Mouse (Mus musculus) adrenal gland, postnatal 25 days (tissue): ENCODE data around the gene Amigo2. TPM values are rescaled to one million over a fixed set of nuclear protein-coding genes. Genes with fewer than 3 reads are reported as not detected.

Experiments
- DNase-seq: peaks from one replicate; pipeline ENCODE4 v3.0.0; 2021; ENCODE audit warnings: mixed read lengths
- total RNA-seq: library from RNA; stranded (reverse); gene quantifications from 2 replicates; pipeline ENCODE4 v1.2.3, GENCODE M21; 2021

Amigo2 gene
- total RNA-seq, 1 experiment from 2014 or later = 7.4 TPM

DNA sequence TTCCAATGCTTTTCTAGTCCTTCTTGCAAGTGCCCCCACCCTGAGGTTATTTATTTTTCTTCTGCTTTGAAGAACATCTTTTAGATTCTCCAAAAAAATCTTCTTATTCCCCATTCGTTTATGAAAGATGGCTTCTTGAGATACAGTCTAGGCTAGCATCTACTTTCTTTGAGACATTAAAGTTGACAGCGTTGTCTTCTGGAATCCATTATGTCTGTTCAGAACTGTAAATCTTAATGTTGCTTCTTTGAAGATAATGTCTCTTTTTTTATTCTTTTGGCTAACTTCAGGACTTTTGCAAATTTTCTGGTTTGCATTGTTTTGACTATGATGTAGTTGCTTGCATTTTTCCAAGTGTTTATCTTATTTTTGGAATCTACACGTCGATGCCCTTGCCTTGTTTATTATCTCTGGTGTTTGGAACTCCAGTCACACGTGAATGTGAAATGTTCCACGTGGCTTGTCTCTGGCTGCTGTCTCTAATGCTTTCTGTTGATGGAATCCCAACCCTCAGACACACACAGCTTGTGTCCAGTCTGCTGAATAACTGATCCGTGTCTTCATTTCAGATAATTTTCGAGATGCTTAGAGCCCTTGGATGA is 20.1 kb upstream of the Amigo2 start:
- no peak for DNase-seq

DNA sequence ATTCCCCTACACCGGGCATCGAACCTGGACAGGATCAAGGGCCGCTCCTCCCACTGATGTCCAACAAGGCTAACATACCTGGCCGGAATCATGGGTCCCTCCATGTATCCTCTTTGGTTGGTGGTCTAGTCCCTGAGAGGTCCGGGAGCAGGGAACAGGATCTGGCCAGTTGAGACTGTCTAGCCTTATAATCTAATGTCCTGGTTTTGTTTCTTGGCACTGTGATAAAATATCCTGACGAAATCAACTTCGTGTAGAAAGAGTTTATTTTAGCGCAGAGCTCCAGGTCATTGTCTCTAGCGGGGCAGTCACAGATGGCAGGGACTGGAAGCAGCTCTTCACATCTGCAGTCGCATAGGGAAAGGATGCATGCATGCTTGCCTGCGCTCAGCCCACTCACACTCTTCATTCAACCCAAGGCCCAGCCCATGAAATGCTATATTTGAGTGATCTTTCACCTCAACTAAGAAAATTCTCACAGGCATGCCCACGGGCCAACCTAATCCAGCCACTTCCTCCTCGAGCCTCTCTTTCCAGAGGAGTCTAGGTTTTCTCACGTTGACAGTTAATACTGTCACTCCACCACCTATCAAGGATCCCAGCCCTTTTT is 19.3 kb upstream of the Amigo2 start:
- no peak for DNase-seq

DNA sequence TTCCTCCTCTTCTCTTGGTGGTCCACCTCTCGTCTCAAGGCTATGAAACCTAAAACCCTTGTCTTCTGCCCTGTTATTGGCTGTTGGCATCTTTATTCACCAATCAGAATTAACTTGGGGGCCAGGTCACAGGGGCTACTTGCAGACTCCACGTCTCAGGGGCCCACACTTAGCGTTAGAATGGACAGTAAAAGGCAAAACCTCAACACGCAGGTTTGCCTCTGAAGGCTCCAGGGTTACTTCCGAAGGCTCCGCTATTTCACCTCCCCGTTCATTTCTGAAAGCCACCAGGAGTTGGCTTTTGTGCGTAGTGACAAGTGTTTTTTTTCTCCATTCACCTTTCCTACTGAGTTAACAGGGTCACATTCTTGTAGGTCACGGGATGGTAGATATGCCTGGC is 15.2 kb upstream of the Amigo2 start:
- no peak for DNase-seq

DNA sequence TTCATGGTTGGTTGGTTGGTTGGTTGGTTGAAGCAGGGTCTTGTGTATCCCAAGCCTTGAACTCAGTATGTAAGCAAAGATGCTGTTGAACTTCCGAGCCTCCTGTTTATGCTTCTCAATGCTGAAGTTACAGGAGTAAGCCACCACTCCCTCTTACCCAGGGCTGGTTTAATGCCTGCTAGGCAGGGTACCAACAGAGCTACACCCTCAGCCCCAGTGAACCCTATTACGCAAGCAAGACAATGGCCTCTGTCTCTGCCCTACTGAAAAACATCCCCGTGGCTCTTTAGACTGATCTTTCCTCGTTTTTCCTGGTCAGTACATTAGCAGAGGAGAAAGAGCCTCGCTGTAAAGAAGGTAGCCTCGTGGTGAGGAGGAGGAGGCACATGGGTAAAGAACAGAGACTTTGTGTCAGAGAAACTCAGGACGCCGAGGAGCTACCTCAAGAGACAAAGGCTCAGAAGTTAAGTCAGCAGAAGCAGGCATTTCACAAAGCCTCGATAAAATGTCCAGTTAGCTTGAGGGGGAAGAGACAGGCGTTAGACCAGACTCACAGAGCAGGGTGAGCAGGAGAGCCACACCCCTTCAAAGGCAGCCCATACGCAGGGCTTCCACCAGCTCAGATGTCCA is 13.0 kb upstream of the Amigo2 start:
- no peak for DNase-seq

DNA sequence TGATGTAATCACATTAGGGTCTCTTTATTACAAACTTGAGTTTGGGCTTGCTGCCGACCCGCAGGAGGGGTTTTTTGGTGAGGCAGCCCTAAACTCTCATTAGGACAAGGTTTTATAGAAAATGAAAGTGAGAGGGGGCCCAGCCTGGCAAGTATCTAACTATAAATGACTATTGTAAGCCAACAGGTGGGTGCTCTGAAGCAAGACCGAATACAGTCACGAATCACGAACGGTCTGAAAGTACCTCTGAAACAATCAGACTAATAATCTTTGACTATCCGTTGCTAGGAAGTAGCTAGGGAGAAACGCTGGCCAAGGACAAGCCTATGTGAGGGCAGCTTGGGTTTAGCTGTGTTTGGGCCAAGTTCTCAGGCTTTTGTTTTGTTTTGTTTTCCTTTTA is 12.2 kb upstream of the Amigo2 start:
- no peak for DNase-seq

DNA sequence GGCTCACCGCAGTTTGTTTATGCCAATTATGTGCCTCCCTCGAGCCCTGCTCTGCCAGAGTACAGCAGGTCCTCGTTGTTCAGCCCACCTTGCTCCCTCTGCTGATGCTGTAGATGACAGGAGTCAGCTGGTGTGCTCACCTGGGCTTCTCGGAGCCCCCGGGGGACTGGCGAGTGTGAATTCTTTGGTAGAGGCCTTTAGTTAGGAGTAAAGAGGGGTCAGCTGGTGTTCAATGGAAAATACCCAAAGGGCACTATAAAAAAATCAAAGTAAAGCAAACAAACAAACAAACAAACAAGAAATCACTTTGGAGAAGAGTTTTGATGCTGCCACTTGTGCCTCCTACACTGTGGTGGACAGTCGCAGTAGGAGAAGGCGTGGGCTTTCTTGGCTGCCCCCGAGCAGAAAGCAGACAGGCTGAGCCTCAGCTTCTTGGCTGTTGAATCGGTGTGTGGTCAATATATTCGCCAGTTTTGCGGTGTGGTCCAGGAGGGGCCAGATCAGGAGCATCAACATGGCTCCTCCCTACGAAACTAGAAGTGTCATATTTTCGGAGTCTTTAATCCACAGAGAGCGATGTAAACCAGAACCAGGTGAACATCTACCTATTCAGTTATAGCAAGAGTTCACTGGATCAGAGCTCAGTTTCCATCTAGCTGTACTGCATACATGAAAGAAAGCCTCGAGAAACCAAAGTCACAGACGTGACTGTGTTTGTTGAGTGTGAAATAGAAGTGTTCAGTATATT is 11.6 kb upstream of the Amigo2 start:
- no peak for DNase-seq

DNA sequence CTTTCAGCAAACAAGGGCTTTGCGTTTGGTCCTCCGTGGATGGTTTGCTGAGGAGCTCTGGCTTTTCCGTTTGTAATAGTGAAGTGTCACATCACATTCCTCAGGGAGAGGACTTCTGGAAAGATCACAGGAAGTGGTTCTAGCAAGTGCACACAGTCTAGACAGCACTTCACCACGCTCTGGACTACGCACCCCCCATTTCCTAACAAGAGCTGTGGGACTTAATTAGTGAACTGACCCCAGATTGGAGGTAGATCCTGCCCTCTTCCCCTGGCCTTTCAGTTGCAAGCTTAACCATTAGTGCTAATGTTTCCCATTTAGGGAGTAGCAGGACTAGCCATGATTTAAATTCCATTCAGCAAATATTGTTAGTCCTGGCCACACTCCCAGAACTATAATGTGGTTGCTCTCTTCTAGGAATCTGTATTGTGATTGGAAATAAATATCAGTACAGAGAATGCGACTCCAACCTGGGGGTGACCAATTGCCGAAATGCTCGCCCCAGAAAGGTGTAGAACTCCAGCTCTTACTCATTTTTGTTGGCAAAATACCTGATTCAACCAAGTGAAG is 10.2 kb upstream of the Amigo2 start:
- no peak for DNase-seq

DNA sequence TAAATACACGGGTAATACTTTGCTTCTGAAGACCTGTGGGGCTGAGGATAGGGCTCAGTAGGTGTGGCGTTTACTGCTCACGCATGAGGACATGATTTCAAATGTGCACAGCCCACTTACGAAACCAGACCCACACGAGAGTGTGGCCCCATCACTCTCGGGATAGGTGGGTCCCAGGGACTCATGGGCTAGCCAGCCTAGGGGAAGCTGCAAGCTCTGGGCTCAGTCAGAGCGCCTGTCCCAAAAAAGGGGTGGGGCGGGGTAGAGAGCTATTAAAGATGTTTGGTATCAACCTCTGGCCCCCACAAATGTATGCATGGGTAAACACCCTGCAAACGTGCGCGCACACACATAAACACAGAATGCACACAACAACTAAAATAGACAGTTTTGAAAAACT is 9.3 kb upstream of the Amigo2 start:
- DNase-seq = no peak

DNA sequence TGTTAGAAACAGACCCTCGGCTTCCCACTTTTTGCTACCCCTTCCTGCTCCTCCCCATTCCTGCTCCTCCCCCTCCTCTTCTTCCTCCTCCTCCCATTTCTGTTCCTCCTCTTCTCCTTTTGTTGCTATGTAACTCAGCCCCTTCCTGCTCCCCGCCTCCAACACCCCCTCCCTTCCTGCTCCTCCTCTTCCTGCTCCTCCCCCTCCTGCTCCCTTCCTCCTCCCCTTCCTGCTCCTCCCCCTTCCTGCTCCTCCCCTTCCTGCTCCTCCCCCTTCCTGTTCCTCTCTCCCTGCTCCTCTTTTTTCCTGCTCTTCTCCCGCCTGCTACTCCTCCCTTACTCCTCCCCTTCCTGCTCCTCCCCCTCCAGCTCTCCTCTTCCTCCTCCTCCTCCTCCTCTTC is 8.7 kb upstream of the Amigo2 start:
- no peak for DNase-seq

DNA sequence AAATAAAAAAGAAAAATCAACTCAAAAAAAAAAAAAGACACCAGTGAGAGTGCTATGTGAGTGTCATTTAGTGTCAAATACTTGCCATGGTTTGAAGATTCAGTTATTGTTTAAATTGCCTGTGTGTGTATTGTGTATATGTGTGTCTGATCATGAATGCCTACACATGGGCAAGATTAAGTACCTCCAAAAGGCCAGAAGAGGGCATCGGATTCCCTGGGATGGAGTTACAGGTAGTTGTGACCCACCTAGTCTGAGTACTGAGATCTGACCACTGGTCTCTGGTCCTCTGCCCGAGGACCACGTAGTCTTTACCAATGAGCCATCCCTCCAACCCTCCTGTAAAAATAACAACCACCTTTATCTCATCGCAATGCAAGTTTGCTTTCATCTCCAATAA is 7.3 kb upstream of the Amigo2 start:
- DNase-seq = no peak

DNA sequence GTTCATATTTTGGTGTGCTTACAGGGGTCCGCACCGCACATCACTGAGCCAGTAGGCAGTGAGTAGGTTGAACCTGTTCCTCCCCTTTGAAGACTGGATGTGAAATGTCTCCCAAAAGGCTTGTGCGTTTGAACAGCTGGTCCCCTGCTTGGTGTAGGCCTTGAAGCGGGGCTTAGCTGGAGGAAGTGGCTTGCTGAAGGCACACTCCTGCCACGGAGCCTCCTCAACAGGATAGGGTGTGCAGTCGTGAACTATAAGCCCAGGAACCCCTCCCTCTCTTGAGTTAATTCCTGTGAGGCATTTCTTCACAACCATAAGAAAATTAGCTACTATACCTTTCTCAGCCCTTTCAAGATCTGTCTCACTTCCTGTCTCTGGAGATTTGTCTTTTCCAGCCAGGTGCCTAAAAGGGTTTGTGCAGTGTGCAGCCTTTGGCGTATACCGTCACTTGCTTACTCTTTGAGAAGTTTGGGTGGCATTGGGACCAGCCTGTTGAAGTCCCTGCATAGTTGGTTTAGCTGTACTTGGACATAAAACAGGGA is 5.5 kb upstream of the Amigo2 start:
- DNase-seq = no peak

DNA sequence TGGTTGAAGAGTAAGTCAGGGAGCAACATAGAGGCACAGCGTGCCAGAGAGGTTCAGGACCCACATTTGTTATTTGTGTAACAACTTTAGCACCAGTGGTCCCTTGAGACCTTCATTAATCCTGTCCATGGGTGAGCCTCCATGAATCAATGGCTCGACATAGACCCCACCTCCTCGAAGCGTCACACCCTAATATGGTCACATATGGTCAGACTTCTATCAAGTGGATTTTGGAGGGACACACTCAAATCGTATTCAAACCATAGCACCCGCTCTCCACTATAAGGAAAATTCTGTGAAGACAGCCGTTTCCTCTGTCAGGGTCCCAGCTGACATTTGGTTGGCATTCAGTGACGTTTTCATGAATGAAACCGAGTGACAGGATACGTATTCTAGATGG is 2.2 kb upstream of the Amigo2 start:
- DNase-seq = no peak

DNA sequence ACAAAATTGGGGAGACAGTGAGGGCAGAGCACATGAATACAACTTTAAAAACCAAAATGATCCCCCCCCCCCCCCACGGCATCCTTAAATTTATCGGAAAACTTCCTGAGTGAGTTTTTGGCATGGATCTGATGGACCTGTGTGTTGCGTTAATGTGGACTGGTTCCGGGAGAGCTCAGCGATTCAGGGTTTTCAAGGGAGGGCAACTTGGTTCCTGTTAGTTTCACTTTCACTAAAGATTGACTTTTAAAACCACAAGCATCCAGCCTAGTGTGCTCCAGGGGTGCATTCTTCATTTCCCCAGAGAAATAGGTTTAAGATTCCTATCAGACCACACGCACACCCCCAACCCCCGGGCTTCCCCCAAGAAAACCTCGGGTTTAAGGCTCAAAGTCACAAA is 1.2 kb upstream of the Amigo2 start:
- DNase-seq = no peak

DNA sequence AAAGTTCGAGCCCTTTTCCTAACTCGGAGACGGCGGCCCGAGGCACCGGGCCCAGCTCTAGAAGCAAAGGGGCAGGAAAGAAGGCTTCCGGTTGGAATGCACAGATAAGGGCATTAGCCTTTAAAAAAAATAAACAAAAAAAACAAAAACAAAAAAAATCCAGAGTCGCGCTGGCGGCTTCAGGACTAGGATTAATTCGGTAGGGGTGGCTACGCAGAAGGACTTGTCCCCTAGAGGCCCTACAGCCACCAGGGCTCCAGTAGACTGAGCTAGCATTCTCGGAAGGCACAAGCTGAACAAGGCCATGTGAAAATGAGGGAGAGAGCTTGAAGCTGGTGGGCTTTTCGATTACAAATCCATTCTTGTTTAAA is 689 bp upstream of the Amigo2 start:
- no peak for DNase-seq

DNA sequence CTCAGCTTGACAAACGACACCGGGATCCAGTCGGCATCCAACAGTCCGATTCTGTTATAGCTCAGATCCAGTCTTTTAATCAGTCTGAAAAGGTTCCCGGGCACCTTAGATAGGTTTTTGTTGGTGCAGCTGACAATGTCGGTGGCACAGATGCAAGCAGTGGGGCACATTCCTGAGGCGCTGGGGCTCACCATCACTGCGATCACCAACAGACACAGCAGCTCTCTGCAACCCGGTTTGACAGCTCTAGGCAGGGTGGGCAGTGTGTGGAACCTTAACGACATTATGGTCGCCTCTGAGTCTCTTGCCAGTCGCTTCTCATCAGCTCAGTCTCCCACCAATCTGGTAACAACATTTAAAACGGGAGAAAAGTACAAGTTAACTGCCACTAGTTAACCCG is 831 bp downstream of the Amigo2 start:
- no peak for DNase-seq

DNA sequence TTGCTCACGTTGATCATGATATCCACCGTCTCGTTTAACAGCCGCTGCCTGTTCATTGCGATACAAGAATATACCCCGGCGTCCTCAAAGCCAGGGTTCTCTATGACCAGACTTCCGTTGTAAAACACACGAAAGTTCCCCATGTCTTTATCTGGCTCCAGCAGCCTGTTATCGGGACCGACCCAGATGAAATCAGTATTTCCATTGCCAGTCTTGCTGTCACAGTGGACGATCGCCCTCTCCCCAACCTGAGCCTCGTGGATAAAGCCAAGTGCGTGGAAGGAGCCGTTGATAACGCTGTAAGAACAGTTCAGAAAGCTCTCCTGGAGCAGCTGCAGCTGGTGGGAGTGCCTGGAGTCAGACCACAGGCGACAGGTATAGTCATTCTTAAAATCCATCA is 1.7 kb downstream of the Amigo2 start:
- DNase-seq = no peak

DNA sequence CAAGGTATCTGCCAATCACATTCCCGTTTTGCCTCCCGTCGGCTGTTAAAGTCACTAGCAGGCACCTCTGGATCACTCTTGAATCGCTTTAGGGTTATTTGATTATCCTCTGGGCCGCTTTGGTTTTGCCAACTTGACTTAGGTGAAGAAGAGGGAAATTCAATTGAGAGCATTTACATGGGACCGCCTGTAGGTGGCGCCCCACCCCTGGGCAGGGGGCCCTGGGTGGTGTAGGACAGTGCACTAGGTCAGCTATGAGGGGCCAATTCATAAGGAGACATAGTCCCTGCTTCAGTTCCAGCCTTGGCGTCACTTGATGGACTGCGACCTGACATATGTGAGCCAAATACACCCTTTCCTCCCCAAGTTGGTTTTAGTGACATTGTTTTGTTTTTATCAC is 10.1 kb downstream of the Amigo2 start:
- peak; percentile 72 for DNase-seq

DNA sequence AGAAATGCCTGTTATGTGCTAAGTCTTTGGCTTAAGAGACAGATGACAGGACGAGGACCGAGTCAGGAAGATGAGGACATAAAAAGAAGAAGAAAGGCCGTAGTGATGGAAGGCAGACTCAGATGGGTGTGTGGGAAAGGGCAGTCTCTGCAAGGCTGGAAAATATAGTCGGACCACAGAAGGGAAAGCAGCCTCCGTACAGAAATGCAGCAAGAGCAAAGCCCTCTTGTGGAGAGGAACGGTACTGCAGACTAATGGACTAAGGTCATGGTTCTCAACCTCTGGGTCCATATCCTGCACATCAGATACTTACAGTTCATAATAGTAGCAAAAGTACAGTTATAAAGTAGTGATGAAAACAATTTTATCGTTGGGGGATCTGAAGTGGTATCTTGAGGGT is 11.9 kb downstream of the Amigo2 start:
- DNase-seq = peak; percentile 21

DNA sequence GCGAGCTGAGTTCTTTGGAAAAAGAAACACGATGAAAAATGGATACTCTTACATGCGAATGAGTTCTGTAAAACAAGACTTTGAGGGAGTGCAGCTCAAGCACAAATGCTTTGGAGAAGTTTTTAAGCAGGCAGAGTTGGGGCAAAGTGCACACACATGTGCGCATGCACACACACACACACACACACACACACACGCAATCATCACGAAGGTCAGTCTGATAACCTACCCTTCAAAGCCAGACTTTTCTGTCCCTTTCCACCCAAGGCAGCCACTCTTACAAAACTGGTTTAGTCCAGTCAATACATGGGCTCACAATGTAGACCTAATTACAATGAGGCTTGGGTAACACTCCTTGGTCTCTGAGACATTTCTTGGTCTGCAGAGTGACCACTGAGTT is 13.0 kb downstream of the Amigo2 start:
- no peak for DNase-seq

DNA sequence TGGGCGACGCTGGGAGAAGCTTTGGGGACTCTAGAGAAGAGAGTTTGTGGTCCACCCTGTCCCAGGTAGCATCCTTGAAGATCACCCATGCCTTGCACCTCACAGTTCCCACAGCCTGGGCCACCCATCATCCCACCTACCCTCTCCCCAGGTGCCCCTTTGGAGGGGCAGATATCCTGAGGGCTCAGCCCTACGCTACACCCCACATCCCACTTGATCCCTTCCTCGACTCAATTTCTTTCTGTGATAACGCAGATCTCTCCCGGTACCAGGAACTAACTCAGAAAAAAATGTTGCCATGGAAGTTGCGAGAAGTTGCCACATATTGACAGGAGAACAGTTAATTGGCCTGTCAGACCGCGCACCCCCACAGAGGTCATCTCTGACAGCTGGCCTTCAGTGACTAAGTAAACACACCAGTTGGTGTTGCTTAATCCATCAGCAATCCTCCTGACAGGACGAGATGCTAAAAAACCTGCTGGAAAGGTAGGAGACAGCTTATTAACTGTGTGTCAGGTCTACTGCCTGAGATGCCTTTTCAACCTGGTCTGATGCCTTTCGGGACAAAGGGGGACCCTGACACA is 17.5 kb downstream of the Amigo2 start:
- no peak for DNase-seq

DNA sequence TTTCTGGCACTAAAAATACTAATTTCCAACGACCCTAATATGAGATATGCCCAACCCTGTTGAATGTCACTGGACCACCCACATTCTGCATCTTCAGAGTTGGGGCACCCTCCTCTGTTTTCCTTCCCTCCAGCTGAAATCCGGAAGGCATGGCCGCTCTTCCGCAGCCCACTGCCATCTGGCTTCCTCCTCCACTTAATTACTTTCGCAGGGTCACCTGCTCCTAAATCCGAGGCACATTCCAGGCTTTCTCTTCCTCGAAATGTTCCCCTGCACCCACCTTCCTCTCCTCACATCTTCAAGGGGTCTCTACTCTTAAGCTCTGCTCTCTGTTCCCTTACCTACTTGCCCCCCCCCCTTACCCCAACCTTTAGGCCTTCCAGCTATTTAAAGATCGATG is 23.1 kb downstream of the Amigo2 start:
- no peak for DNase-seq

DNA sequence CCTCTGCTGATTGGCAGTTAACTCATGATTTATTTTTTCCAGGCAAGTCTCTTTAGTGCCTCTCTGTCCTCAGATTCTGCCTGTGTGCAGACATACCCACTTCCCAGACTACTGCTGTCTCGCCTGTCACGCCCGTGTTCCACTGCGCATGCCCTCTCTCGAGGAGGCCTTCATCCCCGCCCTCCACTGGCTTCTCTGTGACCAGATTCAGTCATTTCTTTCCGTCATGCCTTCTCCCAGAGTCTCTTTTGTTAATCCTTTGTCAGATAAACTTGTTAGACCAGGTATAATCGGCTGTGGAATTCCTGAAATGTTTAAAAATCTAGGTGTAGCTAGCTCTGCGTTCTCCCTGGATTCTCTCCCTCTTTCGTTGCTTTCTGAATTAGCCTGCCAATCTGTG is 23.7 kb downstream of the Amigo2 start:
- DNase-seq = no peak

DNA sequence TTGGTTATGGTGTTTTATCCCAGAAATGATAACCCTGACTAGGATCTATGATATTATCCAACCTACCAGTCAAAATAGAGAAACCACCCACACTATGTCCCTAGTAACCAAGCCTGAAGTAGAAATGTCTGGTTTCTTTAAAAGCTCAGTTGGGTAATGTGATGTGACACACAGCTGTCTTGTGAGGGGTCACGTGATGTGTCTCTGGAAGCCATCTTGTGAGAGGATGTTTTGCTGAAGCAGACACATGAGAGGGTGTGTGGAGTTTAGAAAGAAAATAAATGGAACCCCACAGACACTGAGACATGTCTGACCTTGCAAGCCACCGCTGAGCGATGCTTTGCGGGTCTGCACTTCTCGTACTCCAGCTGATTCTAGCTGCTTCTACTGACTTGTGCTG is 30.2 kb downstream of the Amigo2 start:
- no peak for DNase-seq
